Mouse (Mus musculus): ENCODE measurements around the gene Prkacb.
A peak's percentile ranks its signal among the peaks of the same experiment; 100 is the strongest.

Gene Prkacb

GRCm38 (mm10) chr3:146812901-146813393, at the start of gene Prkacb:
TSS of gene Prkacb (minus strand) at chr3:146812990.
- peak; percentile 82 to 84 for DNase-seq (ENCODE audit: low spot score in 2 of 2)

GRCm38 (mm10) chr3:146860308-146860707, 47.5 kb upstream of the Prkacb start:
- no peak for DNase-seq (ENCODE audit: low spot score in 2 of 2)

- no peak for DNase-seq (ENCODE audit: low spot score in 2 of 2)
These were observed 44.6 kb upstream of the Prkacb start for GRCm38 (mm10) chr3:146857373-146857772.

- no peak for DNase-seq (ENCODE audit: low spot score in 2 of 2)
These were observed 41.8 kb upstream of the Prkacb start for GRCm38 (mm10) chr3:146854473-146855087.

GRCm38 (mm10) chr3:146851966-146852891, 39.4 kb upstream of the Prkacb start, which contains the start of gene Ttll7:
TSS of gene Ttll7 (plus strand) at chr3:146852367.
- DNase-seq (ENCODE audit: low spot score in 2 of 2): peak; percentile 4

- no peak for DNase-seq (ENCODE audit: low spot score in 2 of 2)
These were observed 36.6 kb upstream of the Prkacb start for GRCm38 (mm10) chr3:146849360-146849759.

GRCm38 (mm10) chr3:146848112-146848511, 35.3 kb upstream of the Prkacb start:
- DNase-seq (ENCODE audit: low spot score in 2 of 2): no peak

GRCm38 (mm10) chr3:146846237-146846636, 33.4 kb upstream of the Prkacb start:
- no peak for DNase-seq (ENCODE audit: low spot score in 2 of 2)

GRCm38 (mm10) chr3:146843470-146843869, 30.7 kb upstream of the Prkacb start:
- no peak for DNase-seq (ENCODE audit: low spot score in 2 of 2)

- no peak for DNase-seq (ENCODE audit: low spot score in 2 of 2)
These were observed 30.0 kb upstream of the Prkacb start for GRCm38 (mm10) chr3:146842766-146843165.

- no peak for DNase-seq (ENCODE audit: low spot score in 2 of 2)
These were observed 7.9 kb upstream of the Prkacb start for GRCm38 (mm10) chr3:146820718-146821117.

- DNase-seq (ENCODE audit: low spot score in 2 of 2): no peak
These were observed 834 bp upstream of the Prkacb start for GRCm38 (mm10) chr3:146813624-146814023.

- peak in 1 of 2 experiments; percentile 5 for DNase-seq (ENCODE audit: low spot score in 2 of 2)
These were observed 530 bp downstream of the Prkacb start for GRCm38 (mm10) chr3:146812041-146812878.

- DNase-seq (ENCODE audit: low spot score in 2 of 2): no peak
These were observed 19.1 kb downstream of the Prkacb start for GRCm38 (mm10) chr3:146793554-146794257.

- DNase-seq (ENCODE audit: low spot score in 2 of 2): no peak
These were observed 20.5 kb downstream of the Prkacb start for GRCm38 (mm10) chr3:146792144-146792748.

GRCm38 (mm10) chr3:146784233-146784632, 28.6 kb downstream of the Prkacb start:
- no peak for DNase-seq (ENCODE audit: low spot score in 2 of 2)

- peak in 1 of 2 experiments; percentile 16 for DNase-seq (ENCODE audit: low spot score in 2 of 2)
These were observed 29.1 kb downstream of the Prkacb start for GRCm38 (mm10) chr3:146783645-146784225.

GRCm38 (mm10) chr3:146782548-146782947, 30.2 kb downstream of the Prkacb start:
- no peak for DNase-seq (ENCODE audit: low spot score in 2 of 2)

GRCm38 (mm10) chr3:146781131-146781530, 31.7 kb downstream of the Prkacb start:
- peak; percentile 62 to 63 for DNase-seq (ENCODE audit: low spot score in 2 of 2)

- DNase-seq (ENCODE audit: low spot score in 2 of 2): no peak
These were observed 32.5 kb downstream of the Prkacb start for GRCm38 (mm10) chr3:146780241-146780640.
